Comparison of ENCODE assay signal across 23 mouse cellular contexts in genomic region chr10:12380139-12380538, GRCm38 (mm10).
DNase-seq lines count a peak whose midpoint lies in the region; ATAC-seq and TF ChIP-seq lines count a peak whose summit lies in the region.
"Had no signal": no experiment of that assay in that cellular context is flagged by ENCODE, and none has a peak within 500 bp of the region (broad histone marks: within the 10 kb centered on the region; RNA-seq: fewer than 3 reads in every experiment).

No protein-coding gene starts in this region.

- no peak overlapping the region for H3K27ac ChIP-seq in midbrain, embryonic 11.5 days (ENCODE audit: low read depth, low read length)
- no peak overlapping the region for H3K27ac ChIP-seq in midbrain, embryonic 13.5 days
- H3K27ac ChIP-seq in ES-E14 (ENCODE audit: insufficient read depth, low read depth, low read length, poor library complexity, severe bottlenecking): no peak overlapping the region
- H3K27ac ChIP-seq in MEL (ENCODE audit: control insufficient read depth, low read depth, low read length): no peak overlapping the region

- no peak for TF ChIP-seq POLR2A in MEL (IDR thresholded peaks at IDR 0.05; ENCODE audit: control insufficient read depth in 1 of 2, insufficient read depth in 1 of 2, low read depth in 1 of 2, low read length in 2 of 2, poor library complexity in 1 of 2)

- no peak overlapping the region for H3K4me3 ChIP-seq in midbrain, embryonic 11.5 days (ENCODE audit: low read depth, low read length)
- no peak overlapping the region for H3K4me3 ChIP-seq in midbrain, embryonic 13.5 days (replicated peaks)
- H3K4me3 ChIP-seq in ES-E14 (ENCODE audit: insufficient read depth in 1 of 2, low read depth in 1 of 2, low read length in 2 of 2, poor library complexity in 1 of 2, severe bottlenecking in 1 of 2): no peak overlapping the region
- no peak overlapping the region for H3K4me3 ChIP-seq in MEL (ENCODE audit: control insufficient read depth in 1 of 2, insufficient read depth in 1 of 2, low read depth in 2 of 2, low read length in 2 of 2)

- no peaks in the 10 kb centered on the region for H3K27me3 ChIP-seq in midbrain, embryonic 11.5 days (ENCODE audit: control insufficient read depth, insufficient read depth, low read length)
- H3K27me3 ChIP-seq in midbrain, embryonic 13.5 days: no peaks in the 10 kb centered on the region
- H3K27me3 ChIP-seq in MEL (ENCODE audit: control insufficient read depth in 1 of 2, insufficient read depth in 2 of 2, low read length in 2 of 2): no peaks in the 10 kb centered on the region
- H3K27me3 ChIP-seq: CH12.LX, Patski had no signal

- H3K9me3 ChIP-seq in midbrain, embryonic 11.5 days (ENCODE audit: control insufficient read depth, low read length): no peaks in the 10 kb centered on the region
- no peaks in the 10 kb centered on the region for H3K9me3 ChIP-seq in midbrain, embryonic 13.5 days
- no peaks in the 10 kb centered on the region for H3K9me3 ChIP-seq in ES-E14 (ENCODE audit: control insufficient read depth, insufficient read depth, low read depth, low read length)
- no peaks in the 10 kb centered on the region for H3K9me3 ChIP-seq in MEL (replicated peaks; ENCODE audit: insufficient read depth, low read length)
- H3K9me3 ChIP-seq: G1E had no signal

- H3K4me2 ChIP-seq in midbrain, embryonic 11.5 days: no peak overlapping the region
- no peak overlapping the region for H3K4me2 ChIP-seq in midbrain, embryonic 13.5 days (replicated peaks)

- H3K79me2 ChIP-seq in MEL (ENCODE audit: control insufficient read depth, insufficient read depth, low read length, poor library complexity): no peaks in the 10 kb centered on the region

- no peaks in the 10 kb centered on the region for H3K4me1 ChIP-seq in midbrain, embryonic 11.5 days (ENCODE audit: control insufficient read depth, insufficient read depth, low read length)
- no peaks in the 10 kb centered on the region for H3K4me1 ChIP-seq in midbrain, embryonic 13.5 days (replicated peaks)
- H3K4me1 ChIP-seq in ES-E14 (ENCODE audit: control insufficient read depth in 2 of 2, insufficient read depth in 2 of 2, low read length in 2 of 2, poor library complexity in 1 of 2) (no peaks in the 10 kb centered on the region), MEL (ENCODE audit: control insufficient read depth in 1 of 2, insufficient read depth in 2 of 2, low read length in 2 of 2) (peaks cover 6 to 18% of the 10 kb centered on the region in 2 experiments)

- no peak for ATAC-seq in midbrain, embryonic 11.5 days (ENCODE audit: low FRiP score)
- ATAC-seq in midbrain, embryonic 13.5 days: no peak
- ATAC-seq: activated CD4-positive, CD25-positive, alpha-beta regulatory T cell, adult 4 months; CD4-positive, CD25-positive, alpha-beta regulatory T cell, adult 4 months; Patski had no signal

- no peak for TF ChIP-seq CTCF in MEL (IDR thresholded peaks at IDR 0.05 in 2 of 3, conservative IDR thresholded peaks at IDR 0.05 in 1 of 3; ENCODE audit: control insufficient read depth in 1 of 3, insufficient read depth in 1 of 3, low read depth in 2 of 3, low read length in 3 of 3, poor library complexity in 1 of 3, severe bottlenecking in 1 of 3)

- no peak for TF ChIP-seq RAD21 in MEL (IDR thresholded peaks at IDR 0.05; ENCODE audit: low read depth, low read length)

- no peak overlapping the region for H3K9ac ChIP-seq in midbrain, embryonic 11.5 days (ENCODE audit: low read length)
- no peak overlapping the region for H3K9ac ChIP-seq in midbrain, embryonic 13.5 days (replicated peaks)
- no peak overlapping the region for H3K9ac ChIP-seq in ES-E14 (ENCODE audit: insufficient read depth, low read depth, low read length, poor library complexity, severe bottlenecking)
- H3K9ac ChIP-seq in MEL (ENCODE audit: control insufficient read depth, low read depth, low read length, poor library complexity, severe bottlenecking): no peak overlapping the region

- peak; percentile 57 for DNase-seq in midbrain, embryonic 11.5 days (ENCODE audit: low spot score, missing footprints)
- DNase-seq in ES-E14 (ENCODE audit: low read depth, low spot score): no peak
- DNase-seq in MEL (ENCODE audit: low read depth, low spot score): no peak
- no peak for DNase-seq in frontal cortex, postnatal 14 days (ENCODE audit: low spot score in 2 of 2)
- DNase-seq in adrenal gland, postnatal 36 days: no peak
- DNase-seq: adrenal gland, adult 2 months; adrenal gland, adult 8-10 months; adrenal gland, postnatal 10 days; adrenal gland, postnatal 14 days; adrenal gland, postnatal 25 days; B cell, adult 2 months; cerebellum, adult 11 months; cerebellum, adult 11-12 months; cerebellum, adult 18-20 months; cerebellum, adult 2 months; cerebellum, adult 8-10 months; cerebellum, adult 9-10 months had no signal

- H3K36me3 ChIP-seq in midbrain, embryonic 11.5 days (ENCODE audit: control insufficient read depth, insufficient read depth, low read length): no peaks in the 10 kb centered on the region
- no peaks in the 10 kb centered on the region for H3K36me3 ChIP-seq in midbrain, embryonic 13.5 days
- H3K36me3 ChIP-seq in ES-E14 (ENCODE audit: control insufficient read depth, insufficient read depth, low read length, poor library complexity, severe bottlenecking): no peaks in the 10 kb centered on the region; the same call in 1 of the 2 replicates
- H3K36me3 ChIP-seq in MEL (ENCODE audit: control insufficient read depth in 1 of 2, insufficient read depth in 2 of 2, low read length in 2 of 2): peaks cover 0 to 19% of the 10 kb centered on the region in 2 experiments; a peak in 2 of 4 replicates

- no peak for TF ChIP-seq EP300 in MEL (IDR thresholded peaks at IDR 0.05; ENCODE audit: low read depth in 1 of 2, low read length in 2 of 2)

- WGBS in midbrain, embryonic 11.5 days: 93% methylated on average over 1 of the region's 1 CpGs
- WGBS in midbrain, embryonic 13.5 days: 95% methylated on average over 1 of the region's 1 CpGs

- in situ Hi-C loops in ES-E14 (cut with MboI; ENCODE audit: low sequenced_read_pairs in 2 of 2, unreplicated experiment in 2 of 2): no loop called here

TF ChIP-seq in ES-E14, 5 proteins besides CTCF, POLR2A, EP300 and RAD21:
- no peak for TF ChIP-seq CHD2 (IDR thresholded peaks at IDR 0.05; ENCODE audit: low read depth, low read length)
- no peak for TF ChIP-seq HCFC1 (IDR thresholded peaks at IDR 0.05; ENCODE audit: borderline replicate concordance, insufficient read depth, low read length)
- peak; percentile 74 for TF ChIP-seq ZNF384 (IDR thresholded peaks at IDR 0.05; ENCODE audit: low read depth, low read length)
- TF ChIP-seq ZC3H11A (IDR thresholded peaks at IDR 0.05; ENCODE audit: borderline replicate concordance, low read depth, low read length): no peak
- no peak for TF ChIP-seq MAFK (IDR thresholded peaks at IDR 0.05; ENCODE audit: insufficient read depth, low read depth, low read length)

TF ChIP-seq in MEL, 35 proteins besides CTCF, POLR2A, EP300 and RAD21:
- peak; percentile 61 for TF ChIP-seq ZNF384 (IDR thresholded peaks at IDR 0.05; ENCODE audit: low read depth, low read length)
- no peak for TF ChIP-seq ETS1 (IDR thresholded peaks at IDR 0.05; ENCODE audit: low read depth, low read length)
